21 mouse cellular contexts compared by ENCODE assay signal in the genomic region with DNA sequence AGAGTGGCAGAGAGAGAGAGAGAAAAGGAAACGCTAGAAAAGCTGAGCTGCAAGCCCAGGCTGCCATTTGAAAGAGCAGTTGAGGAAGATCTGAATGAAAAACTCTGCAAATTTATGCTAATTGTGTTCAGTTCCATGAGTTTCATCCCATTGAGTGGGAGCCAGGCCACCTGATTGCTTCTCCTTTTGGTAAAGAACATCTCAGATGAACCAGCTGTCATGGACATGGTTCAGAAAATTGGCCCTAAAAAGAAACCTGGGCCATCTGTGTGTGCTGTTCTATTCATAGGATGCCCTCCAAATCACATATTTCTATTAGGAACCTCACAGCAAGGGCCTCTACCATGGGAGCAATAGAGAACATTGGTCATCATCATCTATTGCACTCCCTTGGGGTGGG.
DNase-seq lines count a peak whose midpoint lies in the region; ATAC-seq and TF ChIP-seq lines count a peak whose summit lies in the region.
"Had no signal": no experiment of that assay in that cellular context is flagged by ENCODE, and none has a peak within 500 bp of the region (broad histone marks: within the 10 kb centered on the region; RNA-seq: fewer than 3 reads in every experiment).

No protein-coding gene starts in this region.

- intact Hi-C loops in left cerebral cortex, postnatal 36 days (cut with DNase I) = no loop called here

- no peaks in the 10 kb centered on the region for H3K9me3 ChIP-seq in hindbrain, postnatal 0 days (ENCODE audit: low read length)
- H3K9me3 ChIP-seq in hindbrain, embryonic 16.5 days (ENCODE audit: control insufficient read depth, low read length) = no peaks in the 10 kb centered on the region
- no peaks in the 10 kb centered on the region for H3K9me3 ChIP-seq in midbrain, embryonic 11.5 days (ENCODE audit: control insufficient read depth, low read length)
- H3K9me3 ChIP-seq: embryonic facial prominence, embryonic 13.5 days; stomach, embryonic 15.5 days had no signal

- no peak overlapping the region for H3K9ac ChIP-seq in hindbrain, postnatal 0 days (replicated peaks; ENCODE audit: low read length)
- no peak overlapping the region for H3K9ac ChIP-seq in hindbrain, embryonic 16.5 days (ENCODE audit: low read depth, low read length)
- no peak overlapping the region for H3K9ac ChIP-seq in midbrain, embryonic 11.5 days (ENCODE audit: low read length)
- H3K9ac ChIP-seq: embryonic facial prominence, embryonic 13.5 days; hindbrain, embryonic 14.5 days; liver, postnatal 0 days; stomach, embryonic 15.5 days had no signal

- H3K4me1 ChIP-seq in hindbrain, postnatal 0 days (ENCODE audit: insufficient read depth, low read length) = no peaks in the 10 kb centered on the region
- H3K4me1 ChIP-seq in hindbrain, embryonic 16.5 days (ENCODE audit: control insufficient read depth, insufficient read depth, low read depth, low read length) = no peaks in the 10 kb centered on the region
- H3K4me1 ChIP-seq in midbrain, embryonic 11.5 days (ENCODE audit: control insufficient read depth, insufficient read depth, low read length) = no peaks in the 10 kb centered on the region
- H3K4me1 ChIP-seq: embryonic facial prominence, embryonic 13.5 days; stomach, embryonic 15.5 days had no signal

- ATAC-seq in hindbrain, postnatal 0 days = no peak
- ATAC-seq in hindbrain, embryonic 16.5 days = no peak
- ATAC-seq in midbrain, embryonic 11.5 days (ENCODE audit: low FRiP score) = no peak
- ATAC-seq in megakaryocyte, adult 5-6 weeks (ENCODE audit: poor library complexity, severe bottlenecking) = no peak
- ATAC-seq: forebrain, embryonic 16.5 days; intestine, embryonic 16.5 days; liver, postnatal 0 days had no signal

- no peak overlapping the region for H3K4me3 ChIP-seq in hindbrain, postnatal 0 days (ENCODE audit: low read length)
- H3K4me3 ChIP-seq in hindbrain, embryonic 16.5 days (ENCODE audit: low read length) = no peak overlapping the region
- H3K4me3 ChIP-seq in layer of hippocampus, adult 2 months = no peak overlapping the region
- no peak overlapping the region for H3K4me3 ChIP-seq in midbrain, embryonic 11.5 days (ENCODE audit: low read depth, low read length)
- H3K4me3 ChIP-seq: embryonic facial prominence, embryonic 13.5 days; heart, adult 2 months; stomach, embryonic 15.5 days had no signal

- DNase-seq in cerebellum, adult 11-12 months = peak; percentile 12
- no peak for DNase-seq in cerebellum, postnatal 4 days (ENCODE audit: low spot score in 2 of 2)
- peak; percentile 12 for DNase-seq in hindbrain, postnatal 0 days (ENCODE audit: low spot score)
- peak; percentile 48 to 51 for DNase-seq in layer of hippocampus, adult 2 months (ENCODE audit: low spot score in 2 of 2)
- peak; percentile 4 to 27 for DNase-seq in left cerebral cortex, postnatal 36 days (ENCODE audit: low spot score in 2 of 2)
- no peak for DNase-seq in midbrain, embryonic 11.5 days (ENCODE audit: low spot score, missing footprints)
- DNase-seq: adrenal gland, adult 2 months; gastrocnemius, postnatal 14 days; heart, adult 2 months; heart, postnatal 36 days; kidney, postnatal 36 days; liver, postnatal 0 days; lung, postnatal 14 days; retina, postnatal 1 day had no signal

- H3K27me3 ChIP-seq in hindbrain, postnatal 0 days (ENCODE audit: insufficient read depth, low read length) = no peaks in the 10 kb centered on the region
- H3K27me3 ChIP-seq in hindbrain, embryonic 16.5 days (replicated peaks; ENCODE audit: control insufficient read depth, insufficient read depth, low read length) = no peaks in the 10 kb centered on the region
- no peaks in the 10 kb centered on the region for H3K27me3 ChIP-seq in midbrain, embryonic 11.5 days (ENCODE audit: control insufficient read depth, insufficient read depth, low read length)
- H3K27me3 ChIP-seq: embryonic facial prominence, embryonic 13.5 days; stomach, embryonic 15.5 days had no signal

- H3K27ac ChIP-seq in hindbrain, postnatal 0 days = no peak overlapping the region
- H3K27ac ChIP-seq in hindbrain, embryonic 16.5 days (ENCODE audit: low read depth, low read length) = no peak overlapping the region
- H3K27ac ChIP-seq in layer of hippocampus, adult 2 months = no peak overlapping the region
- no peak overlapping the region for H3K27ac ChIP-seq in midbrain, embryonic 11.5 days (ENCODE audit: low read depth, low read length)
- H3K27ac ChIP-seq: embryonic facial prominence, embryonic 13.5 days; heart, adult 2 months; hindbrain, embryonic 14.5 days; stomach, embryonic 15.5 days had no signal

- no peak for TF ChIP-seq CTCF in hindbrain, postnatal 0 days (IDR thresholded peaks at IDR 0.05; ENCODE audit: low read depth)
- no peak for TF ChIP-seq CTCF in layer of hippocampus, adult 2 months (conservative IDR thresholded peaks at IDR 0.05)

- H3K4me2 ChIP-seq in hindbrain, postnatal 0 days (ENCODE audit: low read depth, low read length) = no peak overlapping the region
- no peak overlapping the region for H3K4me2 ChIP-seq in hindbrain, embryonic 16.5 days (ENCODE audit: low read length)
- H3K4me2 ChIP-seq in midbrain, embryonic 11.5 days = no peak overlapping the region
- H3K4me2 ChIP-seq: embryonic facial prominence, embryonic 13.5 days; hindbrain, embryonic 14.5 days; stomach, embryonic 15.5 days had no signal

- H3K36me3 ChIP-seq in hindbrain, postnatal 0 days (ENCODE audit: insufficient read depth, low read length) = no peaks in the 10 kb centered on the region
- no peaks in the 10 kb centered on the region for H3K36me3 ChIP-seq in hindbrain, embryonic 16.5 days (ENCODE audit: control insufficient read depth, insufficient read depth, low read length)
- no peaks in the 10 kb centered on the region for H3K36me3 ChIP-seq in midbrain, embryonic 11.5 days (ENCODE audit: control insufficient read depth, insufficient read depth, low read length)
- H3K36me3 ChIP-seq: embryonic facial prominence, embryonic 13.5 days; stomach, embryonic 15.5 days had no signal

- 76% methylated on average over 1 of the region's 1 CpGs for WGBS in hindbrain, postnatal 0 days
- 79% methylated on average over 1 of the region's 1 CpGs for WGBS in hindbrain, embryonic 16.5 days
- WGBS in midbrain, embryonic 11.5 days = 86% methylated on average over 1 of the region's 1 CpGs

Comparison
In these comparisons a context has a peak if more than half of its experiments do, and no peak if none do; other contexts are left out.
1. DNase-seq: peak in cerebellum, adult 11-12 months (single experiment), hindbrain, postnatal 0 days (single experiment), layer of hippocampus, adult 2 months (2 of 2) and left cerebral cortex, postnatal 36 days (2 of 2); none in cerebellum, postnatal 4 days (0 of 2) and midbrain, embryonic 11.5 days (single experiment).